Mouse (Mus musculus): ENCODE data around the gene Gpr108.

DNA sequence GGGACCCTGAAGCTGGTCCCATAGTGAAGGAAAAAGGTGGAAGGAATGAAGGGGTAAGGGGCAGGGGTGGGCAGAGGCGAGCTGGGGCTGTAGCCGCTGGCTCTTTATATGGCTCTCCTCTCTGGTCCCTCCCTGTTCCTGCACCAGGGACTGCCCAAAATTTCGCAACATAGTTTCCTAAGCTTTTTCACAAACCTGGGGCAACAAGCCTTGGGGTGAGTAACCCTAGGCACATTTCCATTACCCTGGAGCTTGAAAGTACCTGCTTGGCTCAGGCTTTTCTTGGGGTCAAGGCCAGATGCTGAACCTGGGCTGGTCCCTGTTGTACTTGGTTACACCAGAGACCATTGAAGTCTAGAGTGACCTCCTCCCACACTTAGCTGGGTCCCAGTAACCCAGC, 20.2 kb downstream of the Gpr108 start, which contains the start of gene C3:
- no peak for TF ChIP-seq CTCF (IDR thresholded peaks at IDR 0.05; ENCODE audit: low read depth, low read length)
- peak; percentile 89 for TF ChIP-seq POLR2A (IDR thresholded peaks at IDR 0.05; ENCODE audit: extremely low read depth, insufficient read depth, low read length)

All from liver, adult 2 months (tissue).